28 mouse cellular contexts compared by ENCODE assay signal in genomic region chr14:10013003-10013816, GRCm38 (mm10).
DNase-seq lines count a peak whose midpoint lies in the region; ATAC-seq and TF ChIP-seq lines count a peak whose summit lies in the region.
"Had no signal": no experiment of that assay in that cellular context is flagged by ENCODE, and none has a peak within 500 bp of the region (broad histone marks: within the 10 kb centered on the region; RNA-seq: fewer than 3 reads in every experiment).

No protein-coding gene starts in this region.

- peak; percentile 6 for DNase-seq in adrenal gland, postnatal 14 days
- no peak for DNase-seq in adrenal gland, postnatal 25 days
- DNase-seq in liver = no peak
- DNase-seq in lung, postnatal 0 days (ENCODE audit: low spot score) = peak; percentile 13
- no peak for DNase-seq in lung, adult 2 months
- no peak for DNase-seq in cerebellum, adult 9-11 months
- DNase-seq: cerebellum, adult 11-12 months; cerebellum, postnatal 10 days; gastrocnemius, postnatal 14 days; heart, adult 18-20 months; heart, postnatal 4 days; kidney, adult 8-10 months; kidney, postnatal 10 days; layer of hippocampus, adult 9-11 months; liver, embryonic 13.5 days; lung, postnatal 14 days; right cerebral cortex, adult 18-20 months; spleen, adult 18-20 months; thymus, postnatal 4 days had no signal

- H3K27ac ChIP-seq in liver, embryonic 16.5 days (ENCODE audit: low read length) = no peak overlapping the region
- no peak overlapping the region for H3K27ac ChIP-seq in lung, postnatal 0 days (ENCODE audit: low read length)
- H3K27ac ChIP-seq: forebrain, embryonic 13.5 days; hindbrain, embryonic 13.5 days; liver, embryonic 13.5 days; midbrain, embryonic 12.5 days; neural tube, embryonic 12.5 days had no signal

- TF ChIP-seq EP300 in lung, postnatal 0 days (IDR thresholded peaks at IDR 0.05) = no peak

- no peak overlapping the region for H3K4me3 ChIP-seq in liver, embryonic 16.5 days (ENCODE audit: low read depth, low read length)
- no peak overlapping the region for H3K4me3 ChIP-seq in lung, postnatal 0 days (ENCODE audit: low read depth, low read length)
- H3K4me3 ChIP-seq in lung, adult 2 months (replicated peaks; ENCODE audit: extremely low read depth, low read depth, low read length) = no peak overlapping the region
- H3K4me3 ChIP-seq: forebrain, embryonic 13.5 days; heart, embryonic 12.5 days; hindbrain, embryonic 13.5 days; liver, embryonic 13.5 days; megakaryocyte, embryonic 14.5 days; midbrain, embryonic 12.5 days; myocyte; neural tube, embryonic 12.5 days had no signal

- peak; percentile 71 for ATAC-seq in liver, embryonic 16.5 days (ENCODE audit: low read depth)
- ATAC-seq in lung, postnatal 0 days = peak; percentile 46
- ATAC-seq: forebrain, embryonic 13.5 days; intestine, embryonic 16.5 days had no signal

- no peaks in the 10 kb centered on the region for H3K9me3 ChIP-seq in liver, embryonic 16.5 days (replicated peaks; ENCODE audit: control insufficient read depth, low read length)
- no peaks in the 10 kb centered on the region for H3K9me3 ChIP-seq in lung, postnatal 0 days (ENCODE audit: low read length)
- H3K9me3 ChIP-seq: forebrain, embryonic 13.5 days; heart, embryonic 12.5 days; hindbrain, embryonic 13.5 days; liver, embryonic 13.5 days; megakaryocyte, embryonic 14.5 days; midbrain, embryonic 12.5 days; neural tube, embryonic 12.5 days had no signal

- no peak for TF ChIP-seq POLR2A in lung, adult 2 months (IDR thresholded peaks at IDR 0.05; ENCODE audit: borderline replicate concordance, extremely low read depth, low read depth, low read length)

- WGBS in liver, embryonic 16.5 days (ENCODE audit: insufficient replicate concordance) = 49% methylated on average over 7 of the region's 7 CpGs
- WGBS in lung, postnatal 0 days = 34% methylated on average over 7 of the region's 7 CpGs
- WGBS in lung, adult 2 months = 48% methylated on average over 7 of the region's 7 CpGs

- H3K4me2 ChIP-seq in liver, embryonic 16.5 days (ENCODE audit: low read depth, low read length) = no peak overlapping the region
- no peak overlapping the region for H3K4me2 ChIP-seq in lung, postnatal 0 days (replicated peaks; ENCODE audit: low read depth, low read length)
- H3K4me2 ChIP-seq: forebrain, embryonic 13.5 days; heart, embryonic 12.5 days; hindbrain, embryonic 13.5 days; liver, embryonic 13.5 days; midbrain, embryonic 12.5 days; neural tube, embryonic 12.5 days had no signal

- H3K27me3 ChIP-seq in liver, embryonic 16.5 days (ENCODE audit: control insufficient read depth, insufficient read depth, low read depth, low read length) = no peaks in the 10 kb centered on the region
- H3K27me3 ChIP-seq in lung, postnatal 0 days (replicated peaks; ENCODE audit: insufficient read depth, low read length) = no peaks in the 10 kb centered on the region
- H3K27me3 ChIP-seq: forebrain, embryonic 13.5 days; heart, embryonic 12.5 days; hindbrain, embryonic 13.5 days; liver, embryonic 13.5 days; megakaryocyte, embryonic 14.5 days; midbrain, embryonic 12.5 days; neural tube, embryonic 12.5 days had no signal

- H3K4me1 ChIP-seq in liver, embryonic 16.5 days (ENCODE audit: control insufficient read depth, low read depth, low read length) = no peaks in the 10 kb centered on the region
- H3K4me1 ChIP-seq in lung, postnatal 0 days (ENCODE audit: insufficient read depth, low read depth, low read length) = no peaks in the 10 kb centered on the region
- no peaks in the 10 kb centered on the region; the same call in 1 of the 2 replicates for H3K4me1 ChIP-seq in lung, adult 2 months (ENCODE audit: control insufficient read depth, insufficient read depth, low read length)
- H3K4me1 ChIP-seq: forebrain, embryonic 13.5 days; heart, embryonic 12.5 days; hindbrain, embryonic 13.5 days; liver, embryonic 13.5 days; megakaryocyte, embryonic 14.5 days; midbrain, embryonic 12.5 days; neural tube, embryonic 12.5 days had no signal

- no peaks in the 10 kb centered on the region for H3K36me3 ChIP-seq in liver, embryonic 16.5 days (ENCODE audit: control insufficient read depth, insufficient read depth)
- no peaks in the 10 kb centered on the region for H3K36me3 ChIP-seq in lung, postnatal 0 days (ENCODE audit: insufficient read depth, low read length)
- H3K36me3 ChIP-seq: heart, embryonic 12.5 days; hindbrain, embryonic 13.5 days; liver, embryonic 13.5 days; midbrain, embryonic 12.5 days; neural tube, embryonic 12.5 days had no signal

- TF ChIP-seq CTCF in lung, postnatal 0 days (IDR thresholded peaks at IDR 0.05) = no peak
- no peak for TF ChIP-seq CTCF in lung, adult 2 months (IDR thresholded peaks at IDR 0.05; ENCODE audit: insufficient read depth, low read length)

- no peak overlapping the region for H3K9ac ChIP-seq in liver, embryonic 16.5 days (ENCODE audit: low read depth, low read length)
- H3K9ac ChIP-seq in lung, postnatal 0 days (replicated peaks; ENCODE audit: low read depth) = no peak overlapping the region
- H3K9ac ChIP-seq: forebrain, embryonic 13.5 days; heart, embryonic 12.5 days; hindbrain, embryonic 13.5 days; liver, embryonic 13.5 days; midbrain, embryonic 12.5 days; neural tube, embryonic 12.5 days had no signal

Comparison
In these comparisons a context has a peak if more than half of its experiments do, and no peak if none do; other contexts are left out.
1. DNase-seq: peak in adrenal gland, postnatal 14 days (single experiment) and lung, postnatal 0 days (single experiment); none in adrenal gland, postnatal 25 days (single experiment), liver (single experiment), lung, adult 2 months (single experiment) and cerebellum, adult 9-11 months (single experiment).